Mouse (Mus musculus) splenic B cell, adult 2 months (primary cell): ENCODE results near the gene Vgll4.
A peak's percentile ranks its signal among the peaks of the same experiment; 100 is the strongest.
"Not testable (repeated sequence)": the region's sequence is repeated elsewhere in the genome, so short reads cannot be mapped to it uniquely, and the experiment has no call there.

Experiments
- DNase-seq: peaks from one replicate; pipeline ENCODE4 v3.0.0-alpha.2; 2011; ENCODE audit warnings: low read depth, low spot score
- H3K27me3 ChIP-seq: 2 replicates; pipeline ENCODE4 v1.6.1; 2012; ENCODE audit warnings: mild to moderate bottlenecking, low read length, moderate library complexity, mixed read lengths; ENCODE audit not compliant: control insufficient read depth, poor library complexity, insufficient read depth, severe bottlenecking
- H3K36me3 ChIP-seq: 2 replicates; pipeline ENCODE4 v1.6.1; 2012; ENCODE audit warnings: mild to moderate bottlenecking, low read length, moderate library complexity, mixed read lengths; ENCODE audit not compliant: control insufficient read depth, poor library complexity, insufficient read depth, severe bottlenecking

Vgll4 gene

GRCm38 (mm10) chr6:114936297-114936940, 33.4 kb downstream of the Vgll4 start:
- DNase-seq, result no peak
- Histone ChIP-seq H3K27me3 (no peaks in the 10 kb centered on the region), H3K36me3 (no peaks in the 10 kb centered on the region)

GRCm38 (mm10) chr6:114935362-114935761, 34.4 kb downstream of the Vgll4 start:
- Histone ChIP-seq H3K27me3 (no peaks in the 10 kb centered on the region), H3K36me3 (no peaks in the 10 kb centered on the region)
- no peak for DNase-seq

- Histone ChIP-seq H3K27me3 (no peaks in the 10 kb centered on the region), H3K36me3 (no peaks in the 10 kb centered on the region)
- DNase-seq, result no peak
These were observed 35.7 kb downstream of the Vgll4 start for GRCm38 (mm10) chr6:114934045-114934444.

- no peak for DNase-seq
- H3K36me3 ChIP-seq, result no peaks in the 10 kb centered on the region
- H3K27me3 ChIP-seq, result no peaks in the 10 kb centered on the region
These were observed 36.8 kb downstream of the Vgll4 start for GRCm38 (mm10) chr6:114932991-114933392.

DNA sequence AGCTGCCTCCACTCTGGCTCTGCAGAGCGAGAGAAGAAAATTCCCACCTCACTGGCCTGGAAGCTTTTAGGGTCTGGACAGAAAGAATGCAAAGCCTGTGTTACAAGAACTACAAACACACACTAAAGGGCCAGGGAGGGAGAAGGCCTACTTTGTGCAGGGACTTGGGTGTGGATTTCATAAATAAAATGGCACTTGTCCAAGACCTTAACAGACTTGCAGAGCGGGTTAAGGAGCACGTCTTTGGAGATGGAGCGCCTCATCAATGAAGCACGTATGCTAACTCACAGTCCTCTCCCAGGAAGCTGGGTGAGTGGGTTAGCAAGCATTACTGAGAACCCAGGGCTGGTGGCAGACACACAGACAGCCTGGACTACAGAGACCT, 37.7 kb downstream of the Vgll4 start:
- DNase-seq, result no peak

GRCm38 (mm10) chr6:114931212-114932115, 38.3 kb downstream of the Vgll4 start:
- DNase-seq, result no peak
- H3K36me3 ChIP-seq, result no peaks in the 10 kb centered on the region
- H3K27me3 ChIP-seq, result no peaks in the 10 kb centered on the region

More for the DNA sequence above, 37.7 kb downstream of the Vgll4 start:
- no peaks in the 10 kb centered on the region for H3K36me3 ChIP-seq
- no peaks in the 10 kb centered on the region for H3K27me3 ChIP-seq

- no peaks in the 10 kb centered on the region for H3K27me3 ChIP-seq
- no peaks in the 10 kb centered on the region for H3K36me3 ChIP-seq
- no peak for DNase-seq
These were observed 39.1 kb downstream of the Vgll4 start for GRCm38 (mm10) chr6:114930646-114931045.

- Histone ChIP-seq H3K36me3 (no peaks in the 10 kb centered on the region), H3K27me3 (no peaks in the 10 kb centered on the region)
- DNase-seq, result peak; percentile 69
These were observed 39.7 kb downstream of the Vgll4 start for GRCm38 (mm10) chr6:114930038-114930591.

DNA sequence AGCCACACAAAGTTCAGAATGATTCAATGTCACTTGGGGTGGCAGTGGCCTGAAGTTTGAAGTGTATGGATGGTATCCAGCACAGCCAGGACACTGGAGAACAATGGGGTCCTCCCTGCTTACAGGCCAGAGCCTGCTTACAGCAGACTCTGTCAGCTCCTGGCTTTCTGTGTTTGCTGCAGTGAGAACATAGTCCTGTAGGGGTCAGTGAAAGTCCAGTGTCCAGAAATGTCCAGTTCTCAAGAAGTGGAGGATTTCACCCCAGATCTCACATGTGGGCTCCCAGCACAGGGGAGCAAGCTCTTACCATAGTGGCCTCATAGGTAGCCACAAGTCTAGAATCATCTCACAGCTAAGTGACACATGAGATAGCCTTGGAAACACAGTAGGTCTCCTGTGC, 40.4 kb downstream of the Vgll4 start:
- H3K27me3 ChIP-seq, result no peaks in the 10 kb centered on the region
- H3K36me3 ChIP-seq, result no peaks in the 10 kb centered on the region
- DNase-seq, result peak; percentile 63

DNA sequence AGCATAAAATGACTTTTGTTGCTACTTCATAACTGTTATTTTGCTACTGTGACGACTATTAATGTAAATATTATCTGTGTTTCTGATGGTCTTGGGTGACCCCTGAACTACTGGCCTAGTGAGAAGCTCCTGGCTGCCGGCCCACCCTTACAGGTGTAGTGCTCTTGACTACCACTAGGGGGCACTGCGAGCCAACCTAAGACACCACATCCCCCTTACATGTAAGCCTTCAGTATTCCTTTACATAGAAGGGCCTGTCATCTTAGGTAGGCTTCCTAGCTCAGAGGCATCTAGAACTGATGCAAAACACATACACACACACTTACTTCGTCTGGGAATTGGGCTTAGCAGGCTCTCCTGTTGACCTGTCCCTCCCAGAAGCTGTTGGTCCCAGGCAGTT, 41.3 kb downstream of the Vgll4 start:
- peak; percentile 87 for DNase-seq
- no peaks in the 10 kb centered on the region for H3K36me3 ChIP-seq
- H3K27me3 ChIP-seq, result no peaks in the 10 kb centered on the region

- H3K27me3 ChIP-seq, result no peaks in the 10 kb centered on the region
- peak; percentile 55 for DNase-seq
These were observed 42.4 kb downstream of the Vgll4 start for GRCm38 (mm10) chr6:114927400-114927799.

DNA sequence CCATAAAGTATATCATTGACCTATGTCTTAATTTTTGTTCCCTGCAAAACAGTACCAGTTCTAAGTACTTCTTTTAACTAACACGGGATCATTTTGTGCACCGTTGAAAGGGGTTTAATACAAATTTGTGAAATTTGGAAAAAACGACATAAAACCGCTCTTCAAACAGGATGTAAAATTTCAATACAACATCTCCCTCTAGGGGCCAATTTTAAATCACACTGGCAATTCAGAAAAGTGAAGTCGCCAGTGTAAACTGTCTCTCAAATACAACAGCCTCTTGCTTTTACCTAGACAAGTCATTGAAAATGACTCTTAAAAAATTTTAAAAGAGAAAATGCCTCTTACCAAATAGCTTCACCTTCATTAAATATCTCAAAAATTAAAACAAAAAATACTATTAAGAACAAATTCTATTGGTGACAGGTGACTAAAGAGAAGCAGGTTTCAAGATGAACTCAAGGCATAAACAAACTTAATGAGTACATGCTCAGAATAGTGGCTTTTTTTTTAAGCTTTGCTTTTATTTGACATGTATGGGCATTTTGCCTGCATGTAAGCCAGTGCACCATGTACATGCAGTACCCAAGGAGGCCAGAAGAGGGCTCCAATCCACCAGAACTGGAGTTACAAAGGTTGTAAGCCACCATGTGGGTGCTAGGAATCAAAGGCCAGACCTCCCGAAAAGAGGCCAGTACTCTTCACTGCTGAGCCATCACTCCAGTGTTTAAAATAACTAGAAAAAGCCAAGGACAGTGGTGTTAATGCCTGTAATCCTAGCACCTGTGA, 43.2 kb downstream of the Vgll4 start:
- Histone ChIP-seq H3K36me3 (no peaks in the 10 kb centered on the region), H3K27me3 (no peaks in the 10 kb centered on the region)
- peak; percentile 83 for DNase-seq

More at GRCm38 (mm10) chr6:114927400-114927799, 42.4 kb downstream of the Vgll4 start:
- no peaks in the 10 kb centered on the region for H3K36me3 ChIP-seq

- H3K36me3 ChIP-seq, result no peaks in the 10 kb centered on the region
- no peak for DNase-seq
- no peaks in the 10 kb centered on the region for H3K27me3 ChIP-seq
These were observed 44.6 kb downstream of the Vgll4 start for GRCm38 (mm10) chr6:114925196-114925595.

GRCm38 (mm10) chr6:114922355-114923096, 47.3 kb downstream of the Vgll4 start:
- not testable (repeated sequence) for H3K27me3 ChIP-seq, H3K36me3 ChIP-seq
- DNase-seq, result peak; percentile 78
